Mouse (Mus musculus): ENCODE data around the gene Cnot9. TPM values are rescaled to one million over a fixed set of nuclear protein-coding genes. Genes with fewer than 3 reads are reported as not detected.
A peak's percentile ranks its signal among the peaks of the same experiment; 100 is the strongest.
"Not testable (repeated sequence)": the region's sequence is repeated elsewhere in the genome, so short reads cannot be mapped to it uniquely, and the experiment has no call there.

Gene Cnot9
- polyA plus RNA-seq (2015; fragmentation: Nextera tagmentation; extraction: Ambion mirVana): 28.3 and 32.1 TPM in 2 replicates

DNA sequence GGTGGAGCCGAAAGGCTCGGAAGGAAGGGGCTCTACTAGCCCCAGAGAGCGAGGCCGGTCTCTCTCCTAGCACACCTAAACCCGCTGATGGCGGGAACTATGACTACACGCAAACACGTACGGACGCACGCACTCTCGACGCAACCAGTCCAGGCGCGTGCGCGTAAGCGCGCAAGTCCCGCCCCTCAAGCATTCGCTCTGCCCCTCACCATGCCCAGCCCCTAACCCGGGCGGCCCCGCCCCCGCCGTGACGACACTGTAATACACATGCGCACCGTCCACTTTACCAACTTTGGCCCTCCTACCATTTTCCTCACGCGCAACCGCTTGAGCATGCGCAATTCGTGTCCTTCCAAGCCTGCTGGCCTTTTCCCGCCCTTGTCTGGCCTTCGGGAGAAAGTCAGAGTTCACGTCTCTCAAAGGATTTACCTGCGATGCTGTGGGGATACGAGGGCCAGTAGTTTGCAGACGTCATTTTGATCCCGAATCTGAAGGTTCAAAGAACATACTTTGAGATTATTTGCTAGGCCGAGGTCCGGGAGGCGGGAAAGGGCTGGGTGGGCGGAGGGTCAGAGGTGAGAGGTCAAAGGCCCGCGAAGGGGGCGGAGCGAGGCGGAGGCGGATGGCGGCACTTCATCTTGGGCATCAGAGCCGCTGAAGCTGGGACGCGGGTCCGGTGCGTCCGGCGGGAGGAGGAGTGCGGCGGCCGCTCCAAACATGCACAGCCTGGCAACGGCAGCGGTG, at the start of gene Cnot9:
TSS of gene Cnot9 (plus strand) at position 338 of the 744 bp plus-strand sequence.
- peak; percentile 99 for ATAC-seq (replicated peaks; ENCODE audit: extremely low read depth, insufficient read depth, low FRiP score)
- Histone ChIP-seq H3K4me1 (ENCODE audit: control insufficient read depth, insufficient read depth, low read length) (peaks cover 33% of the 10 kb centered on the region), H3K9me3 (replicated peaks; ENCODE audit: control insufficient read depth, low read length) (no peaks in the 10 kb centered on the region), H3K27me3 (ENCODE audit: control insufficient read depth, insufficient read depth, low read length) (no peaks in the 10 kb centered on the region), H3K36me3 (ENCODE audit: control insufficient read depth, insufficient read depth) (no peaks in the 10 kb centered on the region; the same call in 1 of the 2 replicates), H3K27ac (ENCODE audit: low read length) (peak within 1 kb of the TSS; percentile 95), H3K9ac (ENCODE audit: low read length) (peak within 1 kb of the TSS; percentile 97), H3K4me2 (ENCODE audit: low read depth, low read length) (peak within 1 kb of the TSS; percentile 85), H3K4me3 (ENCODE audit: low read length) (peak within 1 kb of the TSS; percentile 96)
- under 1% methylated on average over 64 of the region's 64 CpGs for WGBS

DNA sequence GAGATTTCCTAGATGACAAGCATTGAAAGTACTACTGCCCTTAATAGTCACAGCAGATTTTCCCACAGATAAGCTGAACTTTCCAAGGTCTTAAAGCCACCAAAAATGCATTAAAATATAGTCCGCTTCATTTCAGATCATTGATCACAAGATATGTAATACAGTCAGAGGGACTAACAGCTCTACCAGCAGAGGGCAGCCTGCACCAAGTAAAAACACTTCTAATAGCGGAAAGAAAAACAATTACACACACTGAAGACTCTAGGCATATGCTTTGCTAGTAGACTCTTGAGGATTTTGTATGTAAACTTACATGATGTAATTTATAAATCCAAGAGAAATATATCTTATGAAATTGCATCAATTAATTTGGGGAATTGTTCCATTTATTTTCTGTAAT, 45.6 kb upstream of the Cnot9 start:
- no peaks in the 10 kb centered on the region for H3K4me1 ChIP-seq (ENCODE audit: control insufficient read depth, insufficient read depth, low read length)
- no peak overlapping the region for H3K4me3 ChIP-seq (ENCODE audit: low read length)
- H3K9ac ChIP-seq (ENCODE audit: low read length): no peak overlapping the region
- no peaks in the 10 kb centered on the region for H3K27me3 ChIP-seq (ENCODE audit: control insufficient read depth, insufficient read depth, low read length)
- peaks cover 21% of the 10 kb centered on the region for H3K36me3 ChIP-seq (ENCODE audit: control insufficient read depth, insufficient read depth)
- 69% methylated on average over 2 of the region's 2 CpGs for WGBS
- no peak overlapping the region for H3K4me2 ChIP-seq (ENCODE audit: low read depth, low read length)
- no peak overlapping the region for H3K27ac ChIP-seq (ENCODE audit: low read length)
- no peak for ATAC-seq (replicated peaks; ENCODE audit: extremely low read depth, insufficient read depth, low FRiP score)
- H3K9me3 ChIP-seq (replicated peaks; ENCODE audit: control insufficient read depth, low read length): no peaks in the 10 kb centered on the region

DNA sequence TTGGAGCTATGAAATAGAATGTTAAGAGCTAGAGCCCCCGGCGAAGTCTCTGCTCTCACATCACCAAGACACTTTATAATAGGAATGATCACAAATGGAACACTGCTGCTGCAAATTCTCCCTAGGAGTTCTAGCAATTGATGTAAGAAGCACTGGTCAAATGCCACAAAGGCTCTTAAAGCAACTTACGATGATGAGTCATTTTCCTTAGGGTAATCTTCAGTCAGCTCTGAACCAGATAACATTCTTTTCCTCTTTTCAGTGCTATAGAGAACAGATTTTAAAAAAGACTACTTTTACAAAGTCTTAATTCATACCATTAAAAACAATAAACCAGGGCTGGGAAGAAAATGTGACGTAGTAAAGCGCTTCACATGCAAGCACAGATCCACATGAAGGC, 20.1 kb upstream of the Cnot9 start:
- no peak for ATAC-seq (replicated peaks; ENCODE audit: extremely low read depth, insufficient read depth, low FRiP score)
- H3K27me3 ChIP-seq (ENCODE audit: control insufficient read depth, insufficient read depth, low read length): no peaks in the 10 kb centered on the region
- peaks cover 28% of the 10 kb centered on the region for H3K36me3 ChIP-seq (ENCODE audit: control insufficient read depth, insufficient read depth)
- no peak overlapping the region for H3K4me2 ChIP-seq (ENCODE audit: low read depth, low read length)
- H3K9ac ChIP-seq (ENCODE audit: low read length): no peak overlapping the region
- H3K4me3 ChIP-seq (ENCODE audit: low read length): no peak overlapping the region
- H3K9me3 ChIP-seq (replicated peaks; ENCODE audit: control insufficient read depth, low read length): no peaks in the 10 kb centered on the region
- H3K4me1 ChIP-seq (ENCODE audit: control insufficient read depth, insufficient read depth, low read length): no peaks in the 10 kb centered on the region
- 90% methylated on average over 5 of the region's 5 CpGs for WGBS
- H3K27ac ChIP-seq (ENCODE audit: low read length): no peak overlapping the region

DNA sequence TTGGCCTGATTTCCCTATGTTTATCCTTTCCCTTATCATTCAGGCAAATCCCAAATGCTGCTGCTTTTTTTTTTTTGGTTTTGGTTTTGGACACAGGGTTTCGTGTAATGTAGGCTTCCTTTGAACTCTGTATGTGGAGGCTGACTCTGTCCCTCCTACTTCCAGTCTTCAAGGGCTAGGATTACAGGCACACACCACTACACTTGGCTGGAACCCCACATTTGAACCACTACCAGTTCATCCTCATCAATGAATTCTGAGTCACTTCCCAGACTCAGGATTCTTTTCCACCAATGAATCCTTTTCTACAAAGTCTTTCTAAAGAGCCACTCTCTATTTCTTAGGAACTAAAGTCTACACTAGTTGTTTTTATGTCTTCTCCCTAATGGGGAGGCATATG, 4.8 kb upstream of the Cnot9 start:
- Histone ChIP-seq H3K4me2 (ENCODE audit: low read depth, low read length) (no peak overlapping the region), H3K4me3 (ENCODE audit: low read length) (no peak overlapping the region), H3K36me3 (ENCODE audit: control insufficient read depth, insufficient read depth) (no peaks in the 10 kb centered on the region), H3K9ac (ENCODE audit: low read length) (no peak overlapping the region), H3K27me3 (ENCODE audit: control insufficient read depth, insufficient read depth, low read length) (no peaks in the 10 kb centered on the region), H3K9me3 (replicated peaks; ENCODE audit: control insufficient read depth, low read length) (no peaks in the 10 kb centered on the region), H3K27ac (ENCODE audit: low read length) (no peak overlapping the region), H3K4me1 (ENCODE audit: control insufficient read depth, insufficient read depth, low read length) (peaks cover 11% of the 10 kb centered on the region)
- no peak for ATAC-seq (replicated peaks; ENCODE audit: extremely low read depth, insufficient read depth, low FRiP score)
- WGBS: 63% methylated on average over 1 of the region's 1 CpGs

DNA sequence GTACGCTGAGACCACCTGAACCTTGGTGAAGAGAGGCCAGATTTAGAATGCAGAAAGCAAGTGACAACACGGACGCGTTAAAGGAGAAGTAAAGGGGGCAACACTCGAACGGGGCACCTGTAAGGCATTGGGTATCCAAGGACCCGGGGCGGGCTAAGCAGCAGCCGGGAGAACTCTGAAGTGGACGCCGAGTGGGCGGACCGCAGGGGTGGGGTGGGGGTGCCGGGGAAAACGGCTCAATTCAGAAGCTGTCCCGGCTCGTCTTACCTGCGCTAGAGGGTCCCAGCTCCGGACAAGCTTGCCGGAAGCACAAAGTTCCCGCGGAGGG, 501 bp upstream of the Cnot9 start:
- ATAC-seq (replicated peaks; ENCODE audit: extremely low read depth, insufficient read depth, low FRiP score): no peak
- Histone ChIP-seq H3K4me3 (ENCODE audit: low read length) (peak overlapping the region; percentile 96), H3K9ac (ENCODE audit: low read length) (peak overlapping the region; percentile 80), H3K4me2 (ENCODE audit: low read depth, low read length) (peak overlapping the region; percentile 83), H3K27me3 (ENCODE audit: control insufficient read depth, insufficient read depth, low read length) (no peaks in the 10 kb centered on the region), H3K4me1 (ENCODE audit: control insufficient read depth, insufficient read depth, low read length) (peaks cover 33% of the 10 kb centered on the region), H3K36me3 (ENCODE audit: control insufficient read depth, insufficient read depth) (no peaks in the 10 kb centered on the region; the same call in 1 of the 2 replicates), H3K27ac (ENCODE audit: low read length) (peak overlapping the region; percentile 64), H3K9me3 (replicated peaks; ENCODE audit: control insufficient read depth, low read length) (no peaks in the 10 kb centered on the region)
- WGBS: 0% methylated on average over 22 of the region's 22 CpGs

DNA sequence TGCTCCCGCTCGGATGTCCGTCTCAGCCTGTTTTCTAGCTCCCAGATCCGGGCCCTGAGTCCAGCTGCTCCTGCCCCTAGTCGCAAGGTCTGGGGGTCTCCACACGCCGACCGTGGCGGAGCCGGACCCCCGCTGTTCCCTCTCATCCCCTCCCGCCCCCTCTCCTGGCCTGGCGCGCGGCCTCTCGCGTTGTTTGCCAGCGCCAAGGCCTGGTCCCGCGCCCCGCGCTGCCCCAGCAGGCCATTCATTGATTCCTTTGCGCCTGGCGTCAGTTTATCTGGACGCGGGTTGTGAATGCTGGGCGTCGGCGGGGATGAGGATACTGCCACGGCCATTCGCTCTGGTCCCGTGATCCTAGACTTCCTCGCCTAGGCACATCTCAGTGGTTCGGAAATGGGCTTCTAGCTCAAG, 618 bp downstream of the Cnot9 start:
- ATAC-seq (replicated peaks; ENCODE audit: extremely low read depth, insufficient read depth, low FRiP score): peak; percentile 16; the same call in 1 of the 2 replicates
- H3K36me3 ChIP-seq (ENCODE audit: control insufficient read depth, insufficient read depth): no peaks in the 10 kb centered on the region; the same call in 1 of the 2 replicates
- under 1% methylated on average over 34 of the region's 34 CpGs for WGBS

DNA sequence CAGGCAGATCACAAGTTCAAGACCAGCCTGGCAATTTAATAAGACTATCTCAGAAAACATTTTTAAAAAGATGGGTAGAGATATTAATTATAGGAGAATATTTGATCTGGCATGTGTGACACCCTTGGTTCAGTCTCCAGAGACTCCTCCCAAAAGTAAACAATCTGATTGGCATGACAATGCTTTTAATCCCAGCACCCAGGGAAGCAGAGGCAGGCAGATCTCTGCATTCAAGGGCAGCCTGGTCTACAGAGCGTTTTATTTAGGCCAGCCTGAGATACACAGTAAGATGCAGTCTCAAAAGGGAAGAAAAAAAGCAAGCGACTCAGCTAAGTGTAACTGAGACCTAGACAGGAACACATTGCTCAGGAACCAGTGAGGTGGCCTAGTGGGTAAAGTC, 1.9 kb downstream of the Cnot9 start:
- WGBS: 90% methylated on average over 2 of the region's 2 CpGs
- H3K9ac ChIP-seq (ENCODE audit: low read length): no peak overlapping the region

More for the DNA sequence above, 618 bp downstream of the Cnot9 start:
- no peaks in the 10 kb centered on the region for H3K9me3 ChIP-seq (replicated peaks; ENCODE audit: control insufficient read depth, low read length)
- peak overlapping the region; percentile 96 for H3K4me3 ChIP-seq (ENCODE audit: low read length)
- H3K4me1 ChIP-seq (ENCODE audit: control insufficient read depth, insufficient read depth, low read length): peaks cover 33% of the 10 kb centered on the region
- H3K4me2 ChIP-seq (ENCODE audit: low read depth, low read length): peak overlapping the region; percentile 85
- peak overlapping the region; percentile 97 for H3K9ac ChIP-seq (ENCODE audit: low read length)
- peak overlapping the region; percentile 95 for H3K27ac ChIP-seq (ENCODE audit: low read length)
- no peaks in the 10 kb centered on the region for H3K27me3 ChIP-seq (ENCODE audit: control insufficient read depth, insufficient read depth, low read length)

DNA sequence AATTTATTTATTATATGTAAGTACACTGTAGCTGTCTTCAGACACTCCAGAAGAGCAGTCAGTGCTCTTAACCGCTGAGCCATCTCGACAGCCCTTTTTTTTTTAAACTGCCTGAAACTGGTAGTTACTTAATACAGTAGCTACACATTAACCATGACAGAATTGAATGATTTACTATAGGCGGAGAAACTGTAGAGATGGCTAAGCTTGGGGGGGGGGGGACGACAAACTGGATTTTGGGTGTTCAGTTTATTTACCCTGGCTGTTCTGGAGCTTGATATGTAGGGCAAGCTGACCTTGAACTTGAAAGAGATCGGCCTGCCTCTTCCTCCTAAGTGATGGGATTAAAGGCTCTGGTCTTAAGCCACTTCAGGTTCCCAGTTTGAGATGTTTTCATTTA, 5.4 kb downstream of the Cnot9 start:
- Histone ChIP-seq H3K9me3 (replicated peaks; ENCODE audit: control insufficient read depth, low read length) (no peaks in the 10 kb centered on the region), H3K27me3 (ENCODE audit: control insufficient read depth, insufficient read depth, low read length) (no peaks in the 10 kb centered on the region), H3K27ac (ENCODE audit: low read length) (no peak overlapping the region), H3K9ac (ENCODE audit: low read length) (no peak overlapping the region), H3K4me1 (ENCODE audit: control insufficient read depth, insufficient read depth, low read length) (peaks cover 23% of the 10 kb centered on the region), H3K4me2 (ENCODE audit: low read depth, low read length) (no peak overlapping the region), H3K36me3 (ENCODE audit: control insufficient read depth, insufficient read depth) (peaks cover 2% of the 10 kb centered on the region; the same call in 1 of the 2 replicates), H3K4me3 (ENCODE audit: low read length) (no peak overlapping the region)
- no peak for ATAC-seq (replicated peaks; ENCODE audit: extremely low read depth, insufficient read depth, low FRiP score)
- WGBS: 94% methylated on average over 5 of the region's 5 CpGs

More for the DNA sequence above, 1.9 kb downstream of the Cnot9 start:
- peak overlapping the region; percentile 85 for H3K4me2 ChIP-seq (ENCODE audit: low read depth, low read length)
- no peaks in the 10 kb centered on the region for H3K27me3 ChIP-seq (ENCODE audit: control insufficient read depth, insufficient read depth, low read length)
- no peak for ATAC-seq (replicated peaks; ENCODE audit: extremely low read depth, insufficient read depth, low FRiP score)
- H3K4me1 ChIP-seq (ENCODE audit: control insufficient read depth, insufficient read depth, low read length): peaks cover 33% of the 10 kb centered on the region
- no peak overlapping the region for H3K27ac ChIP-seq (ENCODE audit: low read length)
- H3K9me3 ChIP-seq (replicated peaks; ENCODE audit: control insufficient read depth, low read length): no peaks in the 10 kb centered on the region
- no peak overlapping the region for H3K4me3 ChIP-seq (ENCODE audit: low read length)
- no peaks in the 10 kb centered on the region; the same call in 1 of the 2 replicates for H3K36me3 ChIP-seq (ENCODE audit: control insufficient read depth, insufficient read depth)

DNA sequence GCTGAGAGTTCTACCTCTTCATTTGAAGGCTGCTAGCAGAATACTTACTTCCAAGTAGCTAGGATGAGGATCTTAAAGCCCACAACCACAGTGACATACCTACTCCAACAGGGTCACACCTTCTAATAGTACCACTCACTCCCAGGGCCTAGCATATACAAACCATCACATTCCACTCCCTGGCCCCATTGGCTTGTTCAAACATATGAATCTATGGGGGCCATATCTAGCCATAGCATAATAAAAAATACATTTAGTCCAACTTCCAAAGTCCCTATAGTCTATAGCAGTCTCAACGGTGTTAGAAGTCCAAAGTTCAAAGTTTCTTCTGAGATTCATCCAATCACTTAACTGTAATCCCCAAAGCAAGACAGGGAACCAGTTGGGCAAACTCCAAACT, 7.1 kb downstream of the Cnot9 start:
- ATAC-seq (replicated peaks; ENCODE audit: extremely low read depth, insufficient read depth, low FRiP score); H3K4me2 ChIP-seq (ENCODE audit: low read depth, low read length); H3K27me3 ChIP-seq (ENCODE audit: control insufficient read depth, insufficient read depth, low read length); H3K9ac ChIP-seq (ENCODE audit: low read length); H3K27ac ChIP-seq (ENCODE audit: low read length); H3K4me3 ChIP-seq (ENCODE audit: low read length); H3K9me3 ChIP-seq (replicated peaks; ENCODE audit: control insufficient read depth, low read length); H3K36me3 ChIP-seq (ENCODE audit: control insufficient read depth, insufficient read depth): not testable (repeated sequence)
- 88% methylated on average over 1 of the region's 1 CpGs for WGBS
- H3K4me1 ChIP-seq (ENCODE audit: control insufficient read depth, insufficient read depth, low read length): peaks cover 13% of the 10 kb centered on the region
